Mouse (Mus musculus) T-helper 1 cell (primary cell): Measurements from ENCODE around the gene Atf4.

ENCODE experiments used
- in situ Hi-C: fragments of 300-600 bp; cut with MboI, MseI; formaldehyde crosslinking; loops from one replicate; pipeline ENCODE4 v1.15.1; 2025; ENCODE audit warnings: high pct_unique_total_duplicates

Atf4 gene

DNA sequence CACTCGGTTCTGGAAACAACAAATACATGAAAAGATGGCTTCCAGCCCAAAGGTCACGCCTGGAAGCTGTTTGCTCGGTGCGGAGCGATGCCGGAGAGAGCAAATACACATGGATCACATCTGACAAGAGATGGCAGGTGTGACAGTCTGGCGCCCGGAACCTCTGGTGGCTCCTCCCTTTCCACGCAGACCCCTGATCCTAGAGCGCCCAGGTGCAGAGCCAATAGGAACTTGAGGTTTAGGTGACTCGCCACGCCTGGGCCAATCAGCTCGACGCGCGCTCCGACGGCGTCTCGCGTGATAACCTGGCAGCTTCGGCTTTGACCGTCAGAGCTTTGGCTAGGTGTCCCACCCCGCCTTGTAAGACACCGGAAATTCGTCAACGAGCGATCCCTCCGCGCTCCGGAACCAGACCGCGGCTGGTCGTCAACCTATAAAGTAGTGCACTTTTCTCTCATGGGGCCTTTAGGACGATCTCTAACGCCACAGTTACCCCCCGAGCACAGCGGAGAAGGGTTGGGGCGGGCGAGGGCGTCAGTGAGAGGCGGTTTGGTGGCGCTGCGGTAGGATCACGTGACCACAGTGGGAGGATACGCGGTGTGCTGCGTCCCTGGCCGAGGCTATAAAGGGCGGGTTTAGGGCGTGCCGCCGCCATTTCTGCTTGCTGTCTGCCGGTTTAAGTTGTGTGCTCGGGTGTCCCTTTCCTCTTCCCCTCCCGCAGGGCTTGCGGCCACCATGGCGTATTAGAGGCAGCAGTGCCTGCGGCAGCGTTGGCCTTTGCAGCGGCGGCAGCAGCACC is at the start of gene Atf4:
Atf4 (plus strand) TSS at position 338 of the 799 bp plus-strand sequence.
- in situ Hi-C loops, result no loop called here

DNA sequence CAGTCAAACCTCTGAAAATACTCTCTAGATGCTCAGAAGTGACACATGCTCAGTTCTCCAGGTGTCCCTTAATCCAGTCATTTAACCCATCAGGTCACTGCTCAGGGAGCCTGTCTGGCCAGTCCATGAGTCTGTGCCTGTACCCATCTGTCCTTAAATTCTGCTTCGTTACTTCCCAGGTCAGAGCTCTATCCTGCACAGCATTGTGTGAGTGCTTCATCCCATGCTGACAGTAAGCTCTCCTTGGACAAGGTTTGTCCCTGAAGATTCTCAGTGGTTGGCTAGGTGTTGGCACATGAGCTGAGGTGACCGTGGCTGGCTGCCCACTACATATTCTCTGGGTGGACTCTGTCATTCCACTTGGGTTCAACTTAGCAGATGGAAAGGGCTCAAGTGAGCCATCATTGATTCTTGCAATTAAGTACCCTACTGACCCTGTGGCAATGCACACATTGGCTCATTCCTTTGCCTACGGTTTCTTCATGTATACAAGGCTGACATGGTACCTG is 48.9 kb upstream of the Atf4 start:
- in situ Hi-C loops, result no loop called here

DNA sequence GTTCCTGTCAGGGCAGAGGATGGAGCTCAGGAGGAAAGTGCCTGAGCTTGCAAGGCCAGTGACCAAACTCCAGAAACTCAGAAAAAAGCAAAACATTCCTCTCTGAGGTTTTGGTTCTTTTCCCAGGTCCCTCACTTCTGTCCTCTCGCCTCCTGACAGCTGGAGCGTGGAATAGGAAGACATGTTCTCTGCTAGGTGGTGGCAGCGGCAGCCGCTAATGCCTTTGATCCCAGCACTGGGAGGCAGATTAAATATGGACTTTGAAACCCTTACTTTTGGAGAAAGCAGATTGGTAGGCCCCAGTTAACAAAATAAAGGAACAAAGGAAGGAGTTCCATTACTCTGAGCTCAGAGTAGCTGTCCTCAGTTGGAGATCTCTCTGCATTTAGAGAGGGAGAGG is 46.5 kb upstream of the Atf4 start:
- in situ Hi-C loops, result no loop called here

DNA sequence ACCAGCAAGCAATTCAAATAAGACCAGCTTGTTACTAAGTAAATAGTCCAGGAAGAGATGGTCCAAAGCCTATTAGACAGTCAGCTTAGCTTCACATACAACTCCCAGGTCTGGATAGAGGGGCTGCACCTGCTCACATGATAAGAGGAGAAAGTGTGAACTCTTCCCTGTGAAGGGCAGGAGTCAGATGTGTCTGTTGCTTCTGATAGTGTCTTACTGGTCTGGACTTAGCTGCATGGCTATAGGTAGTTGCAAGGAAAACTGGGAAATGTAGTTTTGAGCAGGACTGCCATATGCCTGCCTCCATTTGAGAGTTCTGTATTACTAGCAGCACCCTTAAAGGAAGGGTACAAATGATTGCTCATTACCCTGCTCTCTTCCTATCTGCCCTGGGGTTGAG is 41.3 kb upstream of the Atf4 start:
- in situ Hi-C loops, result no loop called here

DNA sequence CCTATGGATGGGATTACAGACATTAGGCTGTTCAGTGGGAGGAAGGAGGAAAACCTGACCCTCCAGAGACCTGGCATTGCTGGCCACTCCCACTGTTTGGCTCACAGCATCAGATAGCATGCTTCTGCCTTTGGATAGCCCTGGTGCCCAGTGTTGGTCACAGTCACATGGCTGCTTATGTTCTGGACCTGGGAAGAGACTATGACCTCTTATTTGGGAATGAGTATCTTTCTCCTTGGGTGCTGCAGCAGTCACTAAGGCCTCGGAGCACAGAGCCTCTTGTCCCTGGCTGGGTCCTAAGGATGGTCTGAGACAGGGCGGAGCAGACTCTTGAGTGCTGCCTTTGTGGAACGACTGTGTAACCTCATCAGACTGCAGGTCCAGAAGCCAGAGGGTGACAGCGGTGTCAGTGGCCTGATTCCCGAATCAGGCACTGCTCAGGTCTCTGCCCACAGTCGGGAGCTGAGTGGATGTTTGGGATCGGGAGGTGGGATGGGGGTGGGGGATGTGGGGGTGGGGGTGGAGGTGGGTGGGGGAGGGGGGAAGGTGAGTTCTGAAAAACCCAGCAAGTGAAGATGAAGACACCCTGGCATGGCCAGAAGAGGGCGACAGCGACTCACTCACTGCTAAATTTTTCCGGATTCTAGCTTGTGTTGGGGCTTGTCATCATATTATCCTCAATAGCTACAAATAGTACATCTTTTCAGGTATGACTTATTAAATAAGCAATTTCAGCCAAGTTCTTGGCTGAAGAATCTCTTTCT is 39.1 kb upstream of the Atf4 start:
- in situ Hi-C loops, result loop anchor here (5.0 kb wide), 1 partner anchor 84 kb away; the partner anchor contains the start of gene Tab1

DNA sequence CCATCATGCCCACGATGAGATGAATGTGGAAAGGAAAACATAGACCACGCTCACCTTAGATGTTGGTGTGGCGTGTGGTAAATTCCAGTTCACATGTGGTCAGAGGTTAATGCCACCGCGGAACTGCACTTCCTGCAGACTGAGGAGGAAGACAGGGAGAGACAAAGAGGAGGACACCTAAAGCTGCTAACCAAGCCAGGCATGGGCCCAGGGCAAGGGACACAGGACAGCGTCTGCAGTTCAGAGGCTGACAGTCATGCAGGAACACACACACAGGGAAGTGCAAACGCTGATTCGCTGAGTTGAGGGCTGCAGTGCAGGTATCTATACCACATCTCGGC is 38.5 kb upstream of the Atf4 start:
- in situ Hi-C loops, result loop anchor here (5.0 kb wide), 1 partner anchor 84 kb away; the partner anchor contains the start of gene Tab1

DNA sequence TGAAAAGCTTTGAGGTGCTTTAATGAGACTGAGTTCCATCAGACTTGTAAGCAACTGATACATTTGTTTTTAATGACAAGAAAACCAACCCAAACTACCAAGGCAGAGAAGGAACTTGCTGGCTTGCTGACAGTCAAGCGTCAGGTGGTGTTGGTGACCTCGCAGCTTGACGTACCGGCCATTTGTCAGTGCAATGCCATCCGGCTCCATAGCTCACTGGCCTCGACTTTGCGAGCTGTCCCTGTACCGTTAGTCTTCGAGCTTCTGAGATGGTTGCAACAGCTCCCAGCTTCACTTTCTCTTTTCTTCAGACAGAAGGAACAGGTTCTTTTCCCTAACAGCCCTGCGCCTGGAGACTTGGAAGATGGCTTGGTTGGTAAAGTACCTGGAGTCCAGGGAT is 37.5 kb upstream of the Atf4 start:
- in situ Hi-C loops, result loop anchor here (5.0 kb wide), 1 partner anchor 85 kb away; the partner anchor contains the start of gene Tab1

DNA sequence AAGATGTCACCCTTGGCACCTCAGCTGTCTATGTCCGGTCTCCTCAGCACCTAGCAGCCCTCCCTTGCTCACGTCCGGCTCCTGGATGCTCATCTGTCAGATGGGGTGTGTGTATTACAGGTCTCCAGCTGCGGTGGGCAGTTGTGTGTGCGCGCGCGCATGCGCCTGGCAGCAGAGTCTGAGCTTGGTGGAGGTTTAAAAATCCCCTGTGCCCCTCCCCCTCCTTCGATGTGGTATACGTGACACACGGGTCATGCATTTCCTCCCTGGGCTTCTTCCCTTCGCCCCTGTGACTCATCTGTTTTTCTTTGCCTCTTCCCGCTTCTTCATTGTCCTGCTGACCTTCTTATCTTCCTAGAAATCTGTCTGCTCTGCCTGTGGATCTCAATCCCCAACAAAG is 35.8 kb upstream of the Atf4 start:
- in situ Hi-C loops, result loop anchor here (5.0 kb wide), 1 partner anchor 87 kb away; the partner anchor contains the start of gene Tab1

DNA sequence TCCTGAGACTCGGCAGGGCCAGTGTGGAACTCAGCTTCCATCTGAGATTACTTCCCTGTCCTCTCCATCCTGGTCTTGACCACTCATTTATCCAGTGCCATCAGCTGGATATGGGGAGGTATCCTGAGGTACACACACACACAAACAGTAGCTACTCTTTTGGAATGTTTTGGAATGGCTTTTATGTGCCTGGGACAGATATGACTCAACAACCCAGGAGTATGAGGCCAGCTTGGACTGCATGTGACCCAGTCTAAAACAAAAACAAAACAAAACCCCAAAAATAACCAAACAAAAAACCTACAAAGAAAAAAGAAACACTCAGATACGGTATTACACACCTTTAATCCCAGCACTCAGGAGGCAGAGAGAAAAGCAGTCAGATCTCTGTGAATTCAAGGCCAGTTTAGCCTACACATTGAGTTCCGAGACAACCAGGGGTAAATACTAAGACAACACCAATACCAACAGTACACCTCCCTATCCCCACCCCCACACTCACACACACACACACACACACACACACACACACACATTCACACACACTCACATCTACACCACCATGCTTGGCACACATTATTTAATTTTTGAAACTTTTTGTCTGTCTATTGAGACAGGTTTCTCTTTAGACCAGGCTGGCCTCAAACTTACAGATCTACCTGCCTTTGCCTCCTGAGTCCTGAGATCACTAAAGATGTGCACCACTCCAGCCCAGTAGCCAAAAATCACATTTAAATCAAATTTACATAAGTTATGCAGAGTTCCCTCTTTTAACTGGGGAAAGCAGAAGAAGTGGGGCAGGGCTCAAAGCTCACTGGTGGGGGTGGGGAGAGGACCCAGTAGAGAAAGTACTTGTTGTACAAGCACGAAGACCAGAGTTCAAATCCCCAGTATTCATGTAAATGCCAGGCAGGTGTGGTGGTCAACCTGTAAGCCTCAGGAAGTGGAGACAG is 35.0 kb upstream of the Atf4 start:
- in situ Hi-C loops, result loop anchor here (5.0 kb wide), 1 partner anchor 88 kb away; the partner anchor contains the start of gene Tab1

DNA sequence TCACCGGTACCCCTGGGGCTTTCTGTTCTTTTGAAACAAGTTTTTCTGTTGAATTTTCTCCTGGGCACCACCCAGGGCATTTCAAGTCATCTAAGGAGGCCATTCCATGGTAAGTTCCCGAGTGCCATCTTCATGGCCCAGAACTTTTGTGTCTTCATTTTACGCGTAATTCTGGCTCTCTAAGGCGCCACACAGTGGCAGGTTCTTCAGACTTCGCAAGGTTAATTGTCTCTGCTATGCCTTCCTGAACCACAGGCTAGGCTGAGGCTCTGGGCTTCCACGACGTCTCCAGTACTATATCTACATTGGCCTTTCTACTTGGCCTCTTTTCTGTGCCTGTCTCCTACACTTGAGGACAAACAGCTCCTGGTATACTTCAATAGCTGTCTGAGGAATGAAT is 34.0 kb upstream of the Atf4 start:
- in situ Hi-C loops, result no loop called here

DNA sequence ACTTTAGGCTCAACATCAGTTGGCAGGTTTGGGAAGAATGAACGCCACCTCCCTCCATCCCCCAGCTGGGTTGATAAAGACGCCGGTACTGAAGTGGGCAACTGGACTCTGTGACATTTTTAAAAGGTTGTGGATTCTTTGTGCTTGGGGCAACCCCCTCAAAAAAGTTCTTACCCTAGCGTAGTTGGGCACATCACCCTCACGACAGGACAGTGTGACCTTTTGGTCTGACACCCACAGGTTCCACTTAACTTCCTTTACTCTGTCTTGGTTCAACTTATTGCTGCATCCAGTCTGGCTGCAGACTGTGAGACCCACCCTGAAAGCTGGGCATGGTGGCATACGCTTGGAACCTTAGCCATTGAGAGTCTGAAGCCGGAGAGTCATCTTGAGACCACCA is 31.2 kb upstream of the Atf4 start:
- in situ Hi-C loops, result no loop called here

DNA sequence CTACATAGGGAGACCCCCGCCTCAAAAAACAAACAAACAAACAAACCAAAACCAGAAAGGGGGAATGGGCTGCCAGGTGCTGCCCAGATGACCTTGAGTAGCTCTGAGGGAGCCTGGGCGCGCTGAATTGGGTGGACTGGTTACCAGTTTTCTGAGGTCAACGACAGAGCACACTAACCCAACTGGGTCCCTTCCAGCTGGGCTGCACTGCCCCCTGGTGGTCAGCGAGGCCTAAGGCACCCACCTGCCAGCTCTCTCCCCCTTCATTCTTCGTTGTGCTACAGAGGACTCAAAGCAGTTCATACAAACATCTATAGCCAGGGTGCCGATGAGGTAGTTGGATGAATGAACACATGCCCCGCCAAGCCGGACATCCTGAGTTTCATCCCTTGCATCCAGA is 29.8 kb upstream of the Atf4 start:
- in situ Hi-C loops, result loop anchor here (25.0 kb wide), 1 partner anchor 1187 kb away; the partner anchor contains the start of genes Dnajb7, St13 and Xpnpep3

DNA sequence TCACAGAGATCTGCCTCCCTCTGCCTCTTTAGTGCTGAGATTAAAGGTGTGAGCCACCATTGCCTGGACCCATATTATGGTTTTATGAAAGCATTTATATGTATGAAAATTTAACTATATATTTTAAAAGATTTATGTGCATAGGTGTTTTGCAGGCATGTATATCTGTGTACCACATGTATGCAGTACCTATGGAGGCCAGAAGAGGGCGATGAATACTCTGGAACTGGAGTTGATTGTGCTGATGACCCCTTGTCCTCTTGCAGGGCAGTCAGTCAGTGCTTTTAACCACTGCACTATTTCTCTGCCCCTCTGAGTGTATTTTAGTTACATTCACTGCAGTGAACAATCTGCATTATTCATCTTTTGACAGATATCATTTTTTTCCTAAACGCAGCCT is 29.2 kb upstream of the Atf4 start:
- in situ Hi-C loops, result loop anchor here (25.0 kb wide), 1 partner anchor 1187 kb away; the partner anchor contains the start of genes Dnajb7, St13 and Xpnpep3

DNA sequence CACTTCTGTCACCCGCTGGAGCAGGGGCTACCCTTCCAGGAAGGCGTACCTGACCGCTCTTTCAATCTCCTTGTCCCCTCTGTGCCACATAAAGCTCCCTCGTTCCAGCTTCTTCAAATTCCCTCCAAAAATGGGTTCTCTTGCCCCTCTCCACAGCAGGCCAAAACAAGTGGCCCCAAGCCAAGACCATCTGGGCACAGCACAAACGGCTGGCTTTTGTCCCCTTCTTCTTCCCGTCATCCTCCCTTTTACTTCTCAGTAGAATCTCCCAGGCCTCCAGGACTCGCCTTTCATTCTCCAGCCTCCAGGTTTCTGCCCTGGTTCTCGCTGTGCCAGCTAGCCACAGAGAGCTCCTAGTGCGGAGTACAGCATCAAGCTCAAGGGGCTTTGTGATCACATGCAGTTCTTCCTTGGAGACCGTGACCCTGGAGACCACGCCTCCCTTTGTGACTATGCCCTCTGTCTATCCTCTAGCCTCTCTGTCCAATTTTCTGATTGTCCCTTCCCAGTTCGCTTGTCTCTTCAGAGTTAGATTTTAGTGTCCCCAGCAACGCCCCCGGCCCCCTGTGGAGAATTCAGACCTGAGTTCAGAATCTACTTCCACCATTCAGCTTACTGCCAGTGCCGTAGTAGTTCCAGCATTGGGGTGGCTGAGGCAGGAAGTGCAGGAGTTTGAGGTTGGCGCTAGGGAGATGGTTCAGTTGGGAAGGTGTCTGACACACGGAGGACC is 26.7 kb upstream of the Atf4 start:
- in situ Hi-C loops, result loop anchor here (25.0 kb wide), 1 partner anchor 1184 kb away; the partner anchor contains the start of genes Dnajb7, St13 and Xpnpep3

DNA sequence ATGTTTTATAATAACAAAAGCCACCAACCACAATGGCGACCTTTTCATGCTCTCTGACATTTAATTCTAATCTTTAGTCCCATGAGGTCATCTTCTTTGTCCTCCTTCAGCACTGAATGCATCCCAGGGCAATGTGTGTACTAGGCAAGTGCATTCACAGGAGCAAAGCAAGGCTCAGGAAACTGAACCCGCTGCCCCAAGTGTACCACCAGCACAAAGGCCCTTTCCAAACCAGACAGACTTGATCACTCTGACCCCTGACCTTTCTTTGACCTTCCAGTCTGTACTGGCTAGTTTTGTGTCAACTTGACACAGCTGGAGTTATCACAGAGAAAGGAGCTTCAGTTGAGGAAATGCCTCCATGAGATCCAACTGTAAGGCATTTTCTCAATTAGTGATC is 22.7 kb upstream of the Atf4 start:
- in situ Hi-C loops, result loop anchor here (5.0 to 25.0 kb wide), 2 partner anchors 80 to 1180 kb away; partner anchors contain the start of genes Dnajb7, St13 and Xpnpep3

DNA sequence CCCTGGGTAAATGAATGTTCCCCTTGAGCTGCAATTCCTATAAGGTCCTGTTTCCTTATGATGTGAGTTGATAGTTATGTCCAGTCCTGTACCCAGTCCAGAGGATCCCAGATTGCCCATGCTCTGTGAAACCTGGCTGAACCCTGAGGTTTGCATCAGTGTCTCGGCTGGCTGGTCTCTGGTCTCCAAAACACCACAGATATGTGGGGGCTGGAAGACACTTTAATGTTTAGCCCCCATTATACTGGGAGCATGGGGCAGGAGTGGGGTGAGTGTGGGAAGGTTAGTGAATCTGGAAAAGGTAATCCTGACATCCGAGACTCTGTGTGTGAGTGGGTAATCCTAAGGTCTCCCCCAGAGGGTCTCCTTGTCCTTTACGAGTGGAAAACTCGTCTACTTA is 21.9 kb upstream of the Atf4 start:
- in situ Hi-C loops, result loop anchor here (5.0 to 25.0 kb wide), 2 partner anchors 81 to 1179 kb away; partner anchors contain the start of genes Dnajb7, St13 and Xpnpep3

DNA sequence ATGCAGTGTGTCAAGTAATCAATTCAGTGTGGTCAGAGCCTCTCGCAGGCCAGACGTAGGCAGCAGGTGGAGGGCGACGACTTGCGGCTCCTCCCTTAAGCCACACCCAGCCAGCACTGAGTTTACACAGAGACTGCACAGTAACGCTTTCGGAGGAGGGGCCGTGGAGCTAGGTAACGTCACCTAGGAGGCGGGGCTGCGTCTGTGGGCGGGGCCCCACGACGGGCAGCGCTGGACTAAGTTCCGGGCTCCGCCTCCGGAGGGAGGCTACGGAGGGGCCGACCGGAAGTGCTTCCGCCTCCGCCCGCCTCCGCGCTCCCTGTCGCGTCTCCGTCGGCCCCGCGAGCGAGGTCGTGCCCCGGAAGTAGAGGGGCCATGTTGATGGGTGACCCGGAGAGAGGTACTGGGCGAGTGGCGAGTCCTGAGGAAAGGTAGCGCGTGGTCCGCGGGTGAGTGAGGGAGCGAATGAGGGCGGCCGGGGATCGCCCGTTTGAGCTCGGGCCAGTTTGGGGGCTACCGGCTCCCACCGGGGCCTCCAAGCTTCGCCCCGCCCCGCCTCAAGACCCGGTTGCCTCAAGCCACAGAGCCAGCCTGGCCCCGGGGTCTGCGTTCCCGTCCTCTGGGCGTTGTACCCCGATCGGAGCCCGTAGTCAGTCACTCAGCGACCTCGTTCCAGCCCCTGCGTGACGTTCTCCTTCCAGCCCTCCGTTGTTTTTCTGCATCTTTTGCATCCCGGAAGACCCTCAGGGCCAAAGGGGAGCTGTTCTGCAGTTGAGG is 21.1 kb upstream of the Atf4 start, which contains the start of gene Mief1:
Mief1 (plus strand) TSS at position 286 of the 777 bp plus-strand sequence.
- in situ Hi-C loops, result loop anchor here (5.0 to 25.0 kb wide), 2 partner anchors 82 to 1178 kb away; partner anchors contain the start of genes Dnajb7, St13 and Xpnpep3

DNA sequence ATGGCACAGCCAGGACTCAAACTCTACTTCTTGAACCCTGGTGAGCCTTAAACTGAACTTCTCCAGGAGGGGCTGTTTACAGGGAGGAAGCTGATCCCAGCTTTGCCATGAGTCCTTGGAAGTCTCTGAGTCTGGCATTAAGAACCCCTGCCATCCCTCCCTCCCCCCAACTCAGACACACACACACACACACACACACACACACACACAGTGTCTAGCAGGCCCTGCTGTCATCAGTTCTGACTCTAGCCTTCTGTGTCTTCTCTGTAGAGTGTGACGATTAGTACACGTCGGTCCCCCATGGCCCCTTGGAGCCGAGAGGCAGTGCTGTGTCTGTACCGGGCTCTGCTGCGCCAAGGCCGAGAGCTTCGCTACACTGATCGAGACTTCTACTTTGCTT is 19.4 kb upstream of the Atf4 start, which contains the start of gene AC140267.1:
AC140267.1 (plus strand) TSS at position 301 of the 400 bp plus-strand sequence.
- in situ Hi-C loops, result loop anchor here (25.0 kb wide), 1 partner anchor 1177 kb away; the partner anchor contains the start of genes Dnajb7, St13 and Xpnpep3

DNA sequence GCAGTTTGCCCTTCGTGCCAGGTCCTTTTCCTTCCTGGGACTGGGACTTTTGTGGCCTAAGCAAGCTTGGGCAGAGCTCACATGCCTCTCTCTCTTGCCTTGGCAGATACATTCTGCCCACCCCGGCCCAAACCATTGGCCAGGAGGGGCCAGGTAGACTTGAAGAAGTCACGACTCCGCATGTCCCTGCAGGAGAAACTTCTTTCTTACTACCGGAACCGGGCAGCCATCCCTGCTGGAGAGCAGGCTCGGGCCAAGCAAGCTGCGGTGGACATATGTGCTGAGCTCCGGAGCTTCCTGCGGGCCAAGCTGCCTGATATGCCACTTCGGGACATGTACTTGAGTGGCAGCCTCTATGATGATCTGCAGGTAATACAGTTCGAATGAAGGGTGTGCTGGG is 6.8 kb upstream of the Atf4 start:
- in situ Hi-C loops, result loop anchor here (25.0 kb wide), 1 partner anchor 1164 kb away; the partner anchor contains the start of genes Dnajb7, St13 and Xpnpep3
